Mouse (Mus musculus) cortical plate, adult 2 months (tissue): Measurements from ENCODE around the gene Hoxc4.

Experiments
- CTCF ChIP-seq: fragments of 200-500 bp; IDR thresholded peaks from 2 replicates; pipeline ENCODE4 v1.5.1; 2011; ENCODE audit warnings: mild to moderate bottlenecking, control low read depth, low read length; ENCODE audit not compliant: insufficient read depth; ENCODE audit errors: extremely low read depth
- POLR2A ChIP-seq: fragments of 200-500 bp; IDR thresholded peaks from 2 replicates; pipeline ENCODE4 v1.6.1; 2011; ENCODE audit warnings: mild to moderate bottlenecking, low read length, control low read depth; ENCODE audit not compliant: insufficient read depth; ENCODE audit errors: extremely low read depth

GRCm38 (mm10) chr15:102975688-102976111, 43.0 kb upstream of the Hoxc4 start:
- TF ChIP-seq POLR2A: no peak
- no peak for TF ChIP-seq CTCF
